Mouse (Mus musculus) adipocyte (in vitro differentiated cells): Measurements from ENCODE around the gene Mrvi1.

ENCODE experiments used
- DNase-seq: peaks from one replicate; pipeline ENCODE4 v3.0.0-alpha.2; 2016; ENCODE audit warnings: low spot score

The Mrvi1 gene

GRCm38 (mm10) chr7:110982053-110982705 is at the start of gene Mrvi1:
Mrvi1 (minus strand) TSS chr7:110982461.
- DNase-seq = peak; percentile 34

- no peak for DNase-seq
Measured at GRCm38 (mm10) chr7:111029046-111029553, 46.8 kb upstream of the Mrvi1 start.

- peak; percentile 85 for DNase-seq
Measured at GRCm38 (mm10) chr7:111028281-111029045, 46.2 kb upstream of the Mrvi1 start, which contains the start of gene Ctr9. Ctr9 (plus strand) TSS chr7:111028951.

DNA sequence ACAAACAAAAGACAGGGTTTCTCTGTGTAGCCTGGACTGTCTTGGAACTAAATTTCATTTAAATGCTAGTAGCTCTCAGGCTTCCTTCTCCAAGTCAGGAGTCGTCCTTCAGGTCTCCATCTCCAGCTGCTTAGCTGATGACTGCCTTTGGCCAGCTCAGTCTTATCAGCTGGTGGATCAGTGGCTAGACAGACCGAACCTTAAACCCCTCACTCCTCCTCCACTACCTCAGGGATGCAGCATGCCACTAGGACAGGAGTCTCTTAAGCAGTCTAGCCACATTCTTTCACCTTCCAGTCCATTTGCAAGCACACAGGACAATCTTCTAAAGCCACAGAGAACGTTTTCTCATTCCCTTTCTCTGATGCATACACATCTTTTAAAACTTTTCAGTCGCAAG is 42.7 kb upstream of the Mrvi1 start:
- DNase-seq = no peak

GRCm38 (mm10) chr7:111024068-111024594 is 41.9 kb upstream of the Mrvi1 start:
- no peak for DNase-seq

DNA sequence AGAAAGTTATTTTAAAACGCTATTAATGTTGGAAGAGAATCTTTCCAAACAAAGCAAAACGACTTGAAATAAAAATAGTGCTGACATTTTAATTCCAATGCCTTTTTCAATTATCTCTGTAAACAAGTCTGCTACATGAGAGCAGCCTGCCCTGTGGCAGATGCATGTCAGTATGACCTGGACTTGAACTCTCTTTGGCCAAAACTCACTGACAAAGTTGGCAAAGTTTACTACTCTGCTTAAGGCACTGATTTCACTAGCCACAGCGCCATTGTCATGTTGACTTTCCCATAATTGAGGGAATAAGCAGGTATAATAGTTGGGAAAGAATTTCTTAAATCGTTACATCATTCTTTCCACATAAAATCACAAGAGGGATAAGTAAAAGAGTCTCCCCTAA is 38.6 kb upstream of the Mrvi1 start:
- DNase-seq = peak; percentile 50

DNA sequence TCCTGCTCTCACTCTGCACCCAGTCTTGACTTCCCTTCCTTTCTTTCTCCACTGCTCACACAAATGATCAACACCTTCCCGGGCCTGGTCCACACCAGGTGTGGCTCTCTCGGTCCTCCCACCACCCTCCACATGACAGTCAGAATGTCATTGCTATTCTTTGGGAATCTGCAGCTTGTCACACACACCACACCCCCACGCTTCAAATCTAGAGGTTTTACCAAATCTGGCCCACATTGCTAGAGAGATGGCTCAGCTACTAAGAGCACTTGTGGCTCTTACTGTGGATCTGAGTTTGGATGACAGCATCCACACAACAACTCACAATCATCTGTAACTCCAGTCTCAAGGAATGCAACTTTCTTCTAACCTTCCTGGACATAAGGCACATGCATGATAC is 34.7 kb upstream of the Mrvi1 start:
- DNase-seq = no peak

- no peak for DNase-seq
Measured at GRCm38 (mm10) chr7:111015731-111016130, 33.5 kb upstream of the Mrvi1 start.

- DNase-seq = peak; percentile 87
Measured at GRCm38 (mm10) chr7:111014893-111015292, 32.6 kb upstream of the Mrvi1 start.

DNA sequence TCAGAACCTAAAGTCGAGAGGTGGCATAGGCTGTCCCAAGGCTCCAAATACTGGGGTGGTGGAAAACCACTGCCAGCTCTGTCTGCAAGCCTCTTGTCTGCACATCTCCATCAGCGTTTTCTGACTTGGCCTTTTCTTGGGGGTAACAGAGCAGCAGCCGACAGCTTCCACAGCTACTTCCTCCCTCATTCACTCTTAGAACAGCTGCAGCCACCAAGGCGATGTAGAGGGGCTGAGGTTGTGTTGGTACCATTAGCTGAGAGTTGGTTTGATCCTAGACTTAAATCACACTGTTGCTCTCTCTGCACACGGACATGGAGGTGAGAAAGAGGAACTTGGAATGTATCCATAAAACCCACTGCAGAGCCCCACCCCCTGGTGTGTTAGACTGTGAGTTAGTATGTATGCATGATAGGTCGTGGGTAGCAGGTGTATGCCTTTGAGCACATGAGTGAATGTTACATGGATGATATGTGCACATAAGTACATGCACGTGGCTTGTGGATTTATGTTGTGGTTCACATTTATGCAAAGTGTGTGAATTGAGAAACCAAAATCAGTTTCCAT is 31.9 kb upstream of the Mrvi1 start:
- DNase-seq = no peak

GRCm38 (mm10) chr7:111004136-111004840 is 22.0 kb upstream of the Mrvi1 start:
- no peak for DNase-seq

DNA sequence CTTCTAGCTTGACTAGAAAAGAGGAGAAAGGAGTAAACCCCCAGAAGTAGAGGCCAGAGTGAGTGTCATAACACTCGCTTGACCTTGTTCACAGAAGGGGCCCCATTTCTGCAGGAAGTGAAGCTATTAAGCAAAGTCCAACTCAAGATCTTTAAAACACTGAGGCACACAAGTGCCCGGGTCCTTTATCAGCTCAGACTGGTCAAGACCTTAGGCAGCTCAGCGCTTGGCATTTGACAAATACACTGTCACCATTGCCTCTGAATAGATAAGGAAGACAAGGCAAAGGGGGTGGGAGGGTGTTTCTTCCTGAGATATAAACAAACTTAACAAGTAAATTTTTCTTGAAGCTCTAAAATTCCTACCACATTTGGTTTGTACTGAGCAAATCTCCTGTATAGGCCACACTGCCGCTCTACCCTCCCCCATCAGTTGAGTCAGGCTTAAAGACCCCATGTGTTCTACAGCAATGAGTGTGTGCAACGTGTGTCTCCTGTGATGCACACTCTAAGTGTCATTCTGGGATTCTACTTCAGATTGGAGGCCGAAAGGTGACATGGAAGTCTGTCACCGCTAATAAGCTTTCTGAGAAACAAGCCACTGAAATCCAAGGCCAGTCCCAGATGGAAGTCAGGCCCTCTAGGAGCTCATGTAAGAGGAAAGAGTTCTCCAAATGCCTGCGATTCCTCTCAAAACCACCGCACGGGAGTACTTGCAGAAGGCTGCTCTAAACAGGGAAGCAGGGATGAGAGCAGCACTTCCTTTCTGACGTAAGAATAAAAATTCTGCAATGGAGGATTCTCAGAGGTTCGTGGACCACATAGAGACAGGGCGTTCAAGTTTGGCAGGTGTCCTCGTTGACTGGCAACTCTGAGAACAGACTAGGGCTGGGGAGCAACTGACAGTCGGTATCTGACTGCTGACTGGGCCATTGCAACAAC is 16.9 kb upstream of the Mrvi1 start:
- DNase-seq = no peak

GRCm38 (mm10) chr7:110991221-110991494 is 8.9 kb upstream of the Mrvi1 start:
- DNase-seq = no peak

GRCm38 (mm10) chr7:110990356-110991220 is 8.3 kb upstream of the Mrvi1 start:
- DNase-seq = no peak

DNA sequence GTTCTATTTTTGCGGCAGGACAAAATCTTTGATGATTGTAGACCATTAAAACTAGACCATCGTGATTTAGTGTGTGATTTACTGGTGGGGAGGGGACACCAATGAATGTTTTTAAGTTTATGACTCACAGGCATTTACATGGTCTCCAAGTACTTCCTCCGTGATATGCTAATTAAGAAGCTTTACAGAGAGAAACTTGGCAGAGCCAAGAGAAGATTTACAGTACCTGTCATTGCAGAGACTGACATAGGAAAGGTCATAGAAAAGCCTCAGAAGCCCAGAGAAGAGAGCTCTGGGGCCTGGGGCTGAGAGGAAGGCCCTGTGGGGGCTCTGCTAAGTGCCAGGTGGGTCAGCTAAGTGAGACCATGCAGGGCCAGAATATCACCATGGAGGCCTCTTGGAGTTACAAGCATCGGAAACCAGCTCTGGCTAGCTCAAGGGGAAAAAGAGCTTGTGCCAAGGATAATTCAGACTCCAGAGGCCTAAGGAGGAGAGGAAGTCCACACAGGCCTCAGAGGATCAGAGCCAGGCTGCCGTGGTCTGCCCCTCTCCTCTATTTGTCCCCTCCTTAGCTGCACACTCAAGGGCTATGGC is 7.1 kb upstream of the Mrvi1 start:
- no peak for DNase-seq

DNA sequence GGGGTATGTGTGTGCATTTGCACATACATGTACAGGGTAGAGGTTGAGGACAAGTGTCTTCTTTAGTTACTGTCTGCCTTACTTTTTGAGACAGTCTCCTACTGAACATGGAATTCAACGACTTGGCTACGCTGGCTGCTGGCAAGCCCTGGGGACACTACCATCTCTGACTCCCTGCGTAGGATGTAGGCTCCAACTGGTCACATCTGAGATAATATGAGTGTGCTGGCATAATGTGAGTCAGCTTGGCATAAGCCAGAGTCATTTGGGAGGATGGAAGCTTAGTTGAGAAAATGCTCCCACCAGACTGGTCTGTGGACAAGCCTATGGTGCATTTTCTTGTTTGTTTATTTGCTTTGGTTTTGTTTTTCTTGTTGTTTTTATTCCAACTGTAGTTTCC is 5.8 kb upstream of the Mrvi1 start:
- no peak for DNase-seq

GRCm38 (mm10) chr7:110985581-110986265 is 3.5 kb upstream of the Mrvi1 start:
- peak; percentile 49 for DNase-seq

DNA sequence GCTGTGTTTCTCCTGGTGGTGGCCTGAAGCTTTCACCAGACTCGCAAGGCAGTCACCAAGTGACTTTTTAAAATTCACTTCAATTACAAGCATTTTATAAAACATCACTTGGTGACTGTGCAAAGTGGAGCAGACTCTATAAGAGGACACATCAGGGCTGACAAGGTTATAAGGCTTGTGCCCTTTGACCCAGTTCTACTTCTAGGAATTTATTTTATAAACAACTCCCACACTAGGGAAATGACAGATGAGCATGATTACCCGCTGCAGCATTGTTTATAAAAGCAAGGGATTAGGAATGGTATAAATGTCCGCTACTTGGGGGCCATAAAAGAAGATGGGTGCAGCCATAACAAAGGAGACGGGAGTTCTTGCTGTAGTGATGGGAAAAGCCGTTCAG is 1.4 kb upstream of the Mrvi1 start:
- no peak for DNase-seq

DNA sequence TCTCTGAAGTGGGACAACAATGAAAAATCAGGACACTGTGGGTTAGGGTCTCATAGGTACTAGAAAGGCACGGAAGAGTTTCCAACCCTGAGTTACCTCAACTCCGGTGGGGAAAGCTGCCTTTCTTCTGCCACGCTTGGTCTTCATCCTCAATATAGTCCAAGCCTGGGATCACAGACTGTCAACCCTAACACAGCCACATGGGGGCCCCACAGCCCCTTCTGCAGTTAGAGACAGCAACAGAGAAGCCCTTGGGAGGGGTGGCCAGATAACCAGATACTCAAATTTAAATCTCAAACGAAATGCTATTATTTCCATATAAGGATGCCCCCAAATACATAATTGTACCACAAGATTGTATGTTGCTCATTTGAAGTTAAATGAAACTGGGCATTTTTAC is 503 bp upstream of the Mrvi1 start:
- DNase-seq = peak; percentile 45
